Mouse (Mus musculus) midbrain, embryonic 13.5 days (tissue): Measurements from ENCODE around the gene Hnrnpll. TPM values are rescaled to one million over a fixed set of nuclear protein-coding genes. Genes with fewer than 3 reads are reported as not detected.

ENCODE experiments used
- ATAC-seq: fragments of 200-750 bp; cut with Nextera tagmentation; 2 replicates; pipeline ENCODE4 v1.8.0; 2017; ENCODE audit warnings: mild to moderate bottlenecking, moderate TSS enrichment, moderate library complexity
- H3K27ac ChIP-seq: fragments of 300-500 bp; sonication (generic); 2 replicates; pipeline ENCODE4 v1.5.1; 2015; ENCODE audit warnings: inconsistent platforms, mild to moderate bottlenecking, moderate library complexity
- H3K27me3 ChIP-seq: fragments of 300-500 bp; sonication (generic); 2 replicates; pipeline ENCODE4 v1.6.1; 2015; ENCODE audit warnings: mild to moderate bottlenecking, inconsistent platforms
- H3K36me3 ChIP-seq: fragments of 300-500 bp; sonication (generic); 2 replicates; pipeline ENCODE4 v1.6.1; 2015; ENCODE audit warnings: mild to moderate bottlenecking, inconsistent platforms
- H3K4me1 ChIP-seq: fragments of 300-500 bp; sonication (generic); replicated peaks from 2 replicates; pipeline ENCODE4 v1.6.1; 2015; ENCODE audit warnings: inconsistent platforms
- H3K4me2 ChIP-seq: fragments of 300-500 bp; sonication (generic); replicated peaks from 2 replicates; pipeline ENCODE4 v1.6.1; 2015; ENCODE audit warnings: moderate library complexity, mild to moderate bottlenecking, inconsistent platforms
- H3K4me3 ChIP-seq: fragments of 300-500 bp; sonication (generic); replicated peaks from 2 replicates; pipeline ENCODE4 v1.5.1; 2015; ENCODE audit warnings: mild to moderate bottlenecking, inconsistent platforms
- H3K9ac ChIP-seq: fragments of 300-500 bp; sonication (generic); replicated peaks from 2 replicates; pipeline ENCODE4 v1.6.1; 2015; ENCODE audit warnings: mild to moderate bottlenecking, inconsistent platforms
- H3K9me3 ChIP-seq: fragments of 300-500 bp; sonication (generic); 2 replicates; pipeline ENCODE4 v1.6.1; 2016; ENCODE audit warnings: mild to moderate bottlenecking, inconsistent platforms
- WGBS: fragments of 180-500 bp; shearing (Covaris S2); methylation state at CpG from one replicate; pipeline ENCODE4 v1.1.7; 2015; 5-methylcytosine and 5-hydroxymethylcytosine counted together
- polyA plus RNA-seq: library from polyadenylated mRNA; unstranded; fragments of >200 nt; fragmentation: Nextera tagmentation; extraction: Ambion mirVana; gene quantifications from 2 replicates; pipeline ENCODE4 v1.2.1, GENCODE M21; 2015

Hnrnpll gene
- polyA plus RNA-seq, 1 experiment from 2014 or later: 76.7 TPM

DNA sequence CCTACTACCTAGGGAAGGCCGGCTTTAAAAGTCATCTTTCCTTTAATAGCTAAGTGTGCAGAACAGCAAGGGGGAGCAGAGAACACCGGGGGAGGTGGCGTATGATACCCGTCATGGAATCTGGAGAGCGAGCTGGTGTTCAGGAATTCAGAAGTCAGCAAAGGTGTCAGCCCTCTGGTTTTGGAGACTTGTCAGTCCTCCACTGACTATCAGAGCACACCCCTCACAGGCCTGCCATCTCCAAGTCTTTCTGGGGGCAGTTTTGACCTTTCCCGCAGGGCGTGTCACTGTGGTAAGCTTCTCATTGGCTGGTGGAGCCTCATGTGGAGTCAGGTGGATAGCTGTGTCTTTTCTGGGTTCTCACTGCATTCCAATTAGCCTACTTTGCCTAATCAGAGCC, 72.0 kb downstream of the Hnrnpll start:
- WGBS: 88% methylated on average over 7 of the region's 7 CpGs
- Histone ChIP-seq H3K9me3 (no peaks in the 10 kb centered on the region), H3K9ac (no peak overlapping the region), H3K27ac (no peak overlapping the region), H3K4me1 (no peaks in the 10 kb centered on the region), H3K36me3 (no peaks in the 10 kb centered on the region), H3K4me2 (no peak overlapping the region), H3K27me3 (no peaks in the 10 kb centered on the region), H3K4me3 (no peak overlapping the region)
- no peak for ATAC-seq

GRCm38 (mm10) chr17:79984450-79984849, 77.7 kb downstream of the Hnrnpll start:
- WGBS: 96% methylated on average over 7 of the region's 7 CpGs

DNA sequence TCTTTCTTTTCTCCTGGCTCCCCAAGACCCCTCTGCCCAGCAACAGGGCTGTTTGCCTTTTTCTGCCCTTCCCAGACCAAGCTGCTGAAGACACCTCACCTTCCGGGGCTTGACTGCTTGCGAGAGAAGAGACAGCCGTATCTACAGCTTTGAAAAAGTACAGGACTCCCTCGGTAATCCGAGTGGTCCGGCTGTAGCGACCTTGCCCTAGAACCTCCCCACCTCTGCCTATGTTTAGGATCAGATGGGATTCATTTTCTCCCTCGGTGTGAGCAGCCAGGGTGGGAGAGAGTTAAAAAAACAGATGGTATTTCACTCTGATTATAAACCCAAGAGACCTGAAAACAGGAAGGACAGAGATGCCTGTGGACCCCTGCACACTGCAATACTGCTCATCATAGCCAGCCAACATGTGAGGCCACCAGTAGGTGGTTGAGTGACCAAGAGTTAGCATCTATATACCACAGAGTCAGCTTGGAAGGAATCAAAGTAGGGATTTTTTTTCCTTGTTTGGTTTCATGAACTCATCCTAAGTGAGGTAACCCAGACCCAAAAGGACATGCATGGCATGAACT, 79.1 kb downstream of the Hnrnpll start:
- H3K27me3 ChIP-seq: no peaks in the 10 kb centered on the region
- WGBS: 75% methylated on average over 8 of the region's 8 CpGs

More at GRCm38 (mm10) chr17:79984450-79984849, 77.7 kb downstream of the Hnrnpll start:
- Histone ChIP-seq H3K27me3 (no peaks in the 10 kb centered on the region), H3K9ac (no peak overlapping the region), H3K9me3 (no peaks in the 10 kb centered on the region), H3K4me1 (peaks cover 6% of the 10 kb centered on the region; the same call in 1 of the 2 replicates), H3K4me2 (no peak overlapping the region), H3K27ac (no peak overlapping the region), H3K36me3 (no peaks in the 10 kb centered on the region), H3K4me3 (no peak overlapping the region)
- ATAC-seq: no peak

DNA sequence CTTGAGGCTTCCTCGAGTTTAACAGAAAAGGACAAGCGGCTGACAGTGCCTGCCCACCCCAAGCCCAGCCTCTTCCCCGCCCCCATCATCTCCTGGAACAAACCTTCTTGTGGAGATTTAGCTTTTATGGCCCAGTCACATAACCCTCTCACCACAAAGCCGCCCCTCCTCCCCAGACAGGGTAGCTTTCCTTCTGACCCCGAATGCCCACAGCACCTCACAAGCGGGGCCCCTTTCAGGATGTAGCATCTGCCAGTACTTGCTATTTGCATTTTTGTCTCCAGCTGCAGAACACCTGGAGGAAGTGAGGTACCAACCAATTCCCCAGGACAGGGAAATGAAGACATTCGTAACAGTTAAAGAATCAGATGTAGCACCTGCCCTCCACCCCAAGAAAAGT, 79.6 kb downstream of the Hnrnpll start:
- no peaks in the 10 kb centered on the region for H3K9me3 ChIP-seq
- H3K36me3 ChIP-seq: no peaks in the 10 kb centered on the region
- no peak overlapping the region for H3K4me2 ChIP-seq
- H3K4me1 ChIP-seq: peaks cover 6% of the 10 kb centered on the region; the same call in 1 of the 2 replicates
- H3K27ac ChIP-seq: no peak overlapping the region
- 30% methylated on average over 7 of the region's 7 CpGs for WGBS
- H3K4me3 ChIP-seq: no peak overlapping the region
- no peaks in the 10 kb centered on the region for H3K27me3 ChIP-seq
- no peak for ATAC-seq
- no peak overlapping the region for H3K9ac ChIP-seq

More for the DNA sequence above, 79.1 kb downstream of the Hnrnpll start:
- no peak overlapping the region for H3K27ac ChIP-seq
- H3K9ac ChIP-seq: no peak overlapping the region
- no peaks in the 10 kb centered on the region for H3K36me3 ChIP-seq
- no peak for ATAC-seq
- no peaks in the 10 kb centered on the region for H3K9me3 ChIP-seq
- H3K4me3 ChIP-seq: no peak overlapping the region
- no peak overlapping the region for H3K4me2 ChIP-seq
- H3K4me1 ChIP-seq: peaks cover 6% of the 10 kb centered on the region; the same call in 1 of the 2 replicates

DNA sequence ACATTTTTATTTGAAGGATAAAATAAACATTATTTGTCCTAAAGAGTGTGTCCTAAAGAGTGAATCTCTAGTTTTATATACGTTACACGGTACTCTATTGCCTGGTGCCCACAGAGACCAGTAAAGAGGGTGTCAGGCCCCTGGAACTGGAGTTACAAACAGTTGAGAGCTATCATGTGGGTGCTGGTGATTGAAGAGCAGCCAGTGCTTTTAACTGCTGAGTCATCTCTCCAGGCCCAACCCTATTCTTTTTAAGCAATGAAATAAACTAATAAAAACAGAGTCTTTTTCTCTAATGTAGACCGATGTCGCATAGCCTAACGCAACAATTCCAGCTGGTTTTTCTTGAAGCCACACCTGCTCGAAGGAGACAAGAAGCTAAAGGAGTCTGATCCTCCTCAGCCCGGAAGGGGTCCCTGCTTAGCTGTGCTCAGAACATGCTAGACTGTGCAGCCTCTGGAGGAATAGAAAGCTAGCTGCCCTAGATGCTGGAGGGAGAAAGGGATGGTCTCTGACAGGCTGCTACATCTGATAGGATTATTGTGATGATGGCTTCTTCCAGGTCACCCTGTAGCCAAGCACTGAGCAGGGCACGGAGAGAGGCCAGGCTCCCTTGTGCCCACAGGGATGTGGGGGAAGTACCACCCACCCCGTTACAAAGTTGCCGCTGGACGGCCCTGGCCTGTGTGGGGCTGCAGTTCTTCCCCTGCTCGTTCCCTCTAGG, 80.2 kb downstream of the Hnrnpll start:
- no peak overlapping the region for H3K4me2 ChIP-seq
- no peak overlapping the region for H3K27ac ChIP-seq
- 0 out of 2 replicates have a peak, but pooled peaks have one; percentile 50 for ATAC-seq
- H3K36me3 ChIP-seq: no peaks in the 10 kb centered on the region
- no peak overlapping the region for H3K9ac ChIP-seq
- no peaks in the 10 kb centered on the region for H3K9me3 ChIP-seq
- 65% methylated on average over 12 of the region's 12 CpGs for WGBS
- H3K4me1 ChIP-seq: peaks cover 6% of the 10 kb centered on the region; the same call in 1 of the 2 replicates
- no peak overlapping the region for H3K4me3 ChIP-seq
- no peaks in the 10 kb centered on the region for H3K27me3 ChIP-seq

GRCm38 (mm10) chr17:79981348-79981747, 80.8 kb downstream of the Hnrnpll start:
- H3K9ac ChIP-seq: no peak overlapping the region
- H3K4me3 ChIP-seq: no peak overlapping the region
- H3K9me3 ChIP-seq: no peaks in the 10 kb centered on the region
- no peaks in the 10 kb centered on the region for H3K36me3 ChIP-seq
- no peak overlapping the region for H3K4me2 ChIP-seq
- H3K4me1 ChIP-seq: peaks cover 8% of the 10 kb centered on the region; the same call in 1 of the 2 replicates
- H3K27me3 ChIP-seq: no peaks in the 10 kb centered on the region
- 79% methylated on average over 6 of the region's 6 CpGs for WGBS
- no peak for ATAC-seq
- no peak overlapping the region for H3K27ac ChIP-seq

GRCm38 (mm10) chr17:79980421-79981120, 81.6 kb downstream of the Hnrnpll start:
- H3K4me3 ChIP-seq: no peak overlapping the region
- H3K4me1 ChIP-seq: peaks cover 14% of the 10 kb centered on the region; the same call in 1 of the 2 replicates
- H3K27ac ChIP-seq: no peak overlapping the region
- no peaks in the 10 kb centered on the region for H3K27me3 ChIP-seq
- H3K36me3 ChIP-seq: no peaks in the 10 kb centered on the region
- H3K9ac ChIP-seq: no peak overlapping the region
- 78% methylated on average over 10 of the region's 10 CpGs for WGBS
- no peak for ATAC-seq
- H3K4me2 ChIP-seq: no peak overlapping the region
- H3K9me3 ChIP-seq: no peaks in the 10 kb centered on the region

Other genes with a start within 250 kb of the Hnrnpll start
- gene Atl2, start 166.2 kb downstream of the Hnrnpll start, polyA plus RNA-seq: 30.8 and 35.3 TPM in 2 replicates
- 2.5 and 2.6 TPM in 2 replicates for gene Galm, start 65.1 kb upstream of the Hnrnpll start, polyA plus RNA-seq
- 565 and 592 TPM in 2 replicates for gene Srsf7, start 145.0 kb upstream of the Hnrnpll start, polyA plus RNA-seq
- 0.07 and 0.23 TPM in 2 replicates for gene Ttc39d, start 145.1 kb upstream of the Hnrnpll start, polyA plus RNA-seq
- gene Gemin6, start 162.1 kb upstream of the Hnrnpll start, polyA plus RNA-seq: 24.3 and 25.7 TPM in 2 replicates
- 47.2 and 47.9 TPM in 2 replicates for gene Morn2, start 227.9 kb upstream of the Hnrnpll start, polyA plus RNA-seq
- 39.2 and 41.1 TPM in 2 replicates for gene Dhx57, start 228.1 kb upstream of the Hnrnpll start, polyA plus RNA-seq
- gene Arhgef33, start 245.1 kb upstream of the Hnrnpll start, polyA plus RNA-seq: 1.0 and 1.6 TPM in 2 replicates